Mouse (Mus musculus): ENCODE data around the gene 5330417C22Rik.

DNA sequence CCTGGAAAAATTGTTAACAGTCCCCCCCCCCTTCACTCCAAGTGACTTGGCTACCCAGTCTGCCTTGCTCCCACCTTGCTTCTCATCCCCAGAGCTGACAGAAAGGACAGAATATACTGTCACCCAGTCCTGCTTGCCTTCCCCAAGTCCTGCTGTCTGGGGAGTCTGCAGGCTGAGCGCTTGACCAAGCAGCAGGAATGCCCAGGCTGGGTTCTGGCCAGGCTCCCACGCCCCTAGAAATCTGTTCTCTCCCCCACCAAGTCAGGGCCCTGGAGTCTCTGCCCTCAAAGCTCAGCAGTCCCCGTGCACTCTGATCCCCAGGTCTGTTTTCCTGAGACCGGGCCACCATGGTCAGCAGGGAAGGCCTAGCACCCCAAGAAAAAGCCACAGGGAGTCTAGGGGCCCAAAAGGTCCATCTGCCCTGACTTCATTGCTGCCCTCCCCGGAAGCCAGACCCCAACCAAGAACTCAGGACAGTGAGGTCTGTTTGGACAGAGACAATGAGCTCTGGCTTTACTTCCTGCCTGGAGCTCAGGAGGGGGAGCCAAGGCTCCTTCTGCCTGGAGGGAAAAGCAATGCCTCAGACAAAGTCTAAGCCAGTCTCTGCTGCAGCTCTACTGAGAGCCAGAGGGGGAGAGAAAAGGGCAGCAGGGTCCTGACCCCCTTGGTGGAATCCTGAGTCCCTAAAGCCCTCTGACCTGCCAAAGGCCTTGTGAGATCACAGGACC lies 125.1 kb downstream of the 5330417C22Rik start:
- no peak for TF ChIP-seq POLR2A (IDR thresholded peaks at IDR 0.05; ENCODE audit: borderline replicate concordance, extremely low read depth, low read depth, low read length)
- TF ChIP-seq CTCF (IDR thresholded peaks at IDR 0.05; ENCODE audit: insufficient read depth, low read length): no peak

Data from lung, adult 2 months (tissue).